Mouse (Mus musculus) liver, embryonic 16.5 days (tissue): ENCODE measurements around the gene Bad. TPM values are rescaled to one million over a fixed set of nuclear protein-coding genes. Genes with fewer than 3 reads are reported as not detected.
"Not testable (repeated sequence)": the region's sequence is repeated elsewhere in the genome, so short reads cannot be mapped to it uniquely, and the experiment has no call there.

Source experiments
- ATAC-seq: fragments of 200-750 bp; cut with Nextera tagmentation; 2 replicates; pipeline ENCODE4 v1.8.0; 2017; ENCODE audit warnings: low read depth, mild to moderate bottlenecking, moderate number of reproducible peaks, moderate library complexity
- H3K27ac ChIP-seq: fragments of 300-500 bp; sonication (generic); 2 replicates; pipeline ENCODE4 v1.5.1; 2014; ENCODE audit warnings: mild to moderate bottlenecking, low read length
- H3K27me3 ChIP-seq: fragments of 300-500 bp; sonication (generic); 2 replicates; pipeline ENCODE4 v1.6.1; 2014; ENCODE audit warnings: low read depth, low read length, mixed read lengths; ENCODE audit not compliant: control insufficient read depth, insufficient read depth
- H3K36me3 ChIP-seq: fragments of 300-500 bp; sonication (generic); 2 replicates; pipeline ENCODE4 v1.6.1; 2014; ENCODE audit warnings: mild to moderate bottlenecking; ENCODE audit not compliant: control insufficient read depth, insufficient read depth
- H3K4me1 ChIP-seq: fragments of 300-500 bp; sonication (generic); 2 replicates; pipeline ENCODE4 v1.6.1; 2014; ENCODE audit warnings: low read depth, low read length, mixed read lengths; ENCODE audit not compliant: control insufficient read depth
- H3K4me2 ChIP-seq: fragments of 300-500 bp; sonication (generic); 2 replicates; pipeline ENCODE4 v1.6.1; 2014; ENCODE audit warnings: low read depth, low read length, mixed read lengths
- H3K4me3 ChIP-seq: fragments of 300-500 bp; sonication (generic); 2 replicates; pipeline ENCODE4 v1.5.1; 2014; ENCODE audit warnings: low read depth, mild to moderate bottlenecking, low read length
- H3K9ac ChIP-seq: fragments of 300-500 bp; sonication (generic); 2 replicates; pipeline ENCODE4 v1.6.1; 2014; ENCODE audit warnings: low read depth, low read length
- H3K9me3 ChIP-seq: fragments of 300-500 bp; sonication (generic); replicated peaks from 2 replicates; pipeline ENCODE4 v1.6.1; 2016; ENCODE audit warnings: low read length; ENCODE audit not compliant: control insufficient read depth
- WGBS: fragments of 180-500 bp; shearing (Covaris S2); extraction: QIAGEN DNeasy Blood & Tissue Kit; methylation state at CpG from one replicate; pipeline ENCODE4 v1.1.7; 2014; ENCODE audit not compliant: insufficient replicate concordance; 5-methylcytosine and 5-hydroxymethylcytosine counted together
- polyA plus RNA-seq: library from polyadenylated mRNA; unstranded; fragments of >200 nt; fragmentation: Nextera tagmentation; extraction: Ambion mirVana; gene quantifications from 2 replicates; pipeline ENCODE4 v1.2.1, GENCODE M21; 2015

Gene Bad
- polyA plus RNA-seq, 1 experiment from 2014 or later, result 25.2 TPM

- Histone ChIP-seq H3K27me3 (no peaks in the 10 kb centered on the region), H3K4me3 (no peak overlapping the region), H3K36me3 (peaks cover 6% of the 10 kb centered on the region), H3K4me2 (no peak overlapping the region), H3K27ac (no peak overlapping the region), H3K9me3 (no peaks in the 10 kb centered on the region), H3K9ac (no peak overlapping the region), H3K4me1 (peaks cover 15% of the 10 kb centered on the region)
- no peak for ATAC-seq
- 58% methylated on average over 3 of the region's 3 CpGs for WGBS
Observed at GRCm38 (mm10) chr19:6906199-6906598, 35.5 kb upstream of the Bad start.

GRCm38 (mm10) chr19:6907094-6907493 lies 34.6 kb upstream of the Bad start:
- Histone ChIP-seq H3K4me2 (0 out of 2 replicates have a peak overlapping the region, but pooled peaks have one; percentile 4), H3K27me3 (no peaks in the 10 kb centered on the region), H3K27ac (no peak overlapping the region), H3K9ac (no peak overlapping the region), H3K9me3 (no peaks in the 10 kb centered on the region), H3K36me3 (peaks cover 6% of the 10 kb centered on the region), H3K4me3 (no peak overlapping the region), H3K4me1 (peaks cover 18% of the 10 kb centered on the region)
- no peak for ATAC-seq
- WGBS, result 72% methylated on average over 8 of the region's 8 CpGs

GRCm38 (mm10) chr19:6907811-6908540 lies 33.7 kb upstream of the Bad start:
- Histone ChIP-seq H3K9ac (no peak overlapping the region), H3K4me2 (peak overlapping the region; percentile 90), H3K36me3 (peaks cover 6% of the 10 kb centered on the region), H3K27me3 (no peaks in the 10 kb centered on the region), H3K27ac (peak overlapping the region; percentile 60), H3K4me3 (peak overlapping the region; percentile 82), H3K9me3 (no peaks in the 10 kb centered on the region), H3K4me1 (peaks cover 18% of the 10 kb centered on the region)
- WGBS, result 60% methylated on average over 7 of the region's 7 CpGs
- peak; percentile 17; the same call in 1 of the 2 replicates for ATAC-seq

GRCm38 (mm10) chr19:6909021-6909420 lies 32.6 kb upstream of the Bad start:
- peaks cover 18% of the 10 kb centered on the region for H3K4me1 ChIP-seq
- H3K36me3 ChIP-seq, result peaks cover 6% of the 10 kb centered on the region
- H3K27me3 ChIP-seq, result no peaks in the 10 kb centered on the region
- H3K9me3 ChIP-seq, result no peaks in the 10 kb centered on the region
- 4% methylated on average over 11 of the region's 11 CpGs for WGBS
- H3K9ac ChIP-seq, result peak overlapping the region; percentile 75
- H3K4me2 ChIP-seq, result peak overlapping the region; percentile 90
- no peak for ATAC-seq
- H3K4me3 ChIP-seq, result peak overlapping the region; percentile 82
- H3K27ac ChIP-seq, result peak overlapping the region; percentile 98

GRCm38 (mm10) chr19:6909507-6910289 lies 32.0 kb upstream of the Bad start, which contains the start of the genes Trmt112 and Prdx5:
Gene Trmt112, plus strand, starts transcription at chr19:6909698.
Gene Prdx5, minus strand, starts transcription at chr19:6910106.
- under 1% methylated on average over 65 of the region's 65 CpGs for WGBS
- peak within 1 kb of the TSS; percentile 90 for H3K4me2 ChIP-seq
- peak within 1 kb of the TSS; percentile 98 for H3K27ac ChIP-seq
- peak within 1 kb of the TSS; percentile 82 for H3K4me3 ChIP-seq
- H3K9ac ChIP-seq, result peak within 1 kb of the TSS; percentile 75
- H3K27me3 ChIP-seq, result no peaks in the 10 kb centered on the region
- no peaks in the 10 kb centered on the region for H3K9me3 ChIP-seq
- peaks cover 18% of the 10 kb centered on the region for H3K4me1 ChIP-seq
- ATAC-seq, result peak; percentile 92
- H3K36me3 ChIP-seq, result peaks cover 6% of the 10 kb centered on the region

GRCm38 (mm10) chr19:6910306-6910705 lies 31.4 kb upstream of the Bad start:
- peaks cover 22% of the 10 kb centered on the region for H3K4me1 ChIP-seq
- H3K9ac ChIP-seq, result peak overlapping the region; percentile 75
- peak overlapping the region; percentile 98 for H3K27ac ChIP-seq
- peak overlapping the region; percentile 82 for H3K4me3 ChIP-seq
- peak overlapping the region; percentile 90 for H3K4me2 ChIP-seq
- ATAC-seq, result 0 out of 2 replicates have a peak, but pooled peaks have one; percentile 14
- H3K9me3 ChIP-seq, H3K36me3 ChIP-seq, H3K27me3 ChIP-seq: not testable (repeated sequence)
- WGBS, result under 1% methylated on average over 29 of the region's 30 CpGs

GRCm38 (mm10) chr19:6911101-6912074 lies 30.3 kb upstream of the Bad start:
- no peak overlapping the region for H3K27ac ChIP-seq

GRCm38 (mm10) chr19:6912205-6912970 lies 29.3 kb upstream of the Bad start:
- no peak for ATAC-seq
- no peaks in the 10 kb centered on the region for H3K27me3 ChIP-seq
- WGBS, result 77% methylated on average over 15 of the region's 15 CpGs
- no peaks in the 10 kb centered on the region; the same call in 1 of the 2 replicates for H3K36me3 ChIP-seq
- H3K9ac ChIP-seq, result no peak overlapping the region
- H3K27ac ChIP-seq, result no peak overlapping the region
- peaks cover 29% of the 10 kb centered on the region for H3K4me1 ChIP-seq
- H3K4me3 ChIP-seq, result no peak overlapping the region
- H3K9me3 ChIP-seq, result no peaks in the 10 kb centered on the region
- H3K4me2 ChIP-seq, result no peak overlapping the region

More at GRCm38 (mm10) chr19:6911101-6912074, 30.3 kb upstream of the Bad start:
- no peak for ATAC-seq
- WGBS, result 77% methylated on average over 19 of the region's 19 CpGs
- Histone ChIP-seq H3K9ac (0 out of 2 replicates have a peak overlapping the region, but pooled peaks have one; percentile 26), H3K27me3 (no peaks in the 10 kb centered on the region), H3K9me3 (no peaks in the 10 kb centered on the region), H3K36me3 (peaks cover 3% of the 10 kb centered on the region), H3K4me3 (peak overlapping the region; percentile 22; the same call in 1 of the 2 replicates), H3K4me2 (peak overlapping the region; percentile 90), H3K4me1 (peaks cover 29% of the 10 kb centered on the region)
